Mouse (Mus musculus): ENCODE measurements around the gene Neurod1.

Gene Neurod1

DNA sequence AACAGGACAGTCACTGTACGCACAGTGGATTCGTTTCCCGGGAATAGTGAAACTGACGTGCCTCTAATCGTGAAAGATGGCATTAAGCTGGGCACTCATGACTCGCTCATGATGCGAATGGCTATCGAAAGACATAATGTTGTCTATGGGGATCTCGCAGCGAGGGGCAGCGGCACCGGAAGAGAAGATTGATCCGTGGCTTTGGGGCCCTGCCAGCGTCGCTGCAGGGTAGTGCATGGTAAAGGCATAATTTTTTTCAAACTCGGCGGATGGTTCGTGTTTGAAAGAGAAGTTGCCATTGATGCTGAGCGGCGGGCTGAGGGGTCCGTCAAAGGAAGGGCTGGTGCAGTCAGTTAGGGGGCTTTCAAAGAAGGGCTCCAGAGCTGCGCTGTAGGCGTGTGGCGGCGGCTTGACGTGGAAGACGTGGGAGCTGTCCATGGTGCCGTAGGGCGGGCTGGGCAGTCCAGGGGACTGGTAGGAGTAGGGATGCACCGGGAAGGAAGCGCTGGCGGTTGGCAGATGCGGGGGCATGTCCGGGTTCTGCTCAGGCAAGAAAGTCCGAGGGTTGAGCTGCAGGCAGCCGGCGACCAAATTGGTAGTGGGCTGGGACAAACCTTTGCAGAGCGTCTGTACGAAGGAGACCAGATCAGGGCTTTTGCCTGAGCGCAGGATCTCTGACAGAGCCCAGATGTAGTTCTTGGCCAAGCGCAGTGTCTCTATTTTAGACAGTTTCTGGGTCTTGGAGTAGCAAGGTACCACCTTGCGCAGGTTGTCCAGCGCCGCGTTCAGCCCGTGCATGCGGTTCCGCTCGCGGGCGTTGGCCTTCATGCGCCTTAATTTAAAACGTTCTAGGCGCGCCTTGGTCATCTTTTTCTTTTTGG, 2.4 kb downstream of the Neurod1 start:
- DNase-seq (ENCODE audit: low read depth, low spot score) = peak; percentile 19
- Histone ChIP-seq H3K27me3 (ENCODE audit: control insufficient read depth, insufficient read depth, low read length, poor library complexity, severe bottlenecking) (peaks cover 2% of the 10 kb centered on the region), H3K36me3 (ENCODE audit: control insufficient read depth, insufficient read depth, low read length, poor library complexity, severe bottlenecking) (no peaks in the 10 kb centered on the region)

DNA sequence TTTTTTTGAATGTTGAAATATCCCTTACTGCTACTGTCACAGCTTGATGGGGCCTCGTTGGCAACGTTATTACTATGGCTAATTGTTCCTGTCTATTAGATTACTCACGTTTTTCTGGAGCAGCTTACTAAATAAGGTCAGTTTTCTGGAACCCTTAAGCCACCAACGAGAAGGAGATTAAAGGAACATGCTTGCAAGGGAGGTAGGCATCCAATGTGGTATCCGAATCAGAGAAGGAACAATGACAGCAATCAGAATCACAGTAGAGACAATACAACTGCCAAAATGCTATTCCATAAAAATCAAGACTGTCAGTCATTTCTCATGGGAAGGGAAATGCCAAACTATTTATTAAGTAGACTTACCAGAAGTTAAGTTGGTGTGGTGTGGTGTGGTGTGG, 5.1 kb downstream of the Neurod1 start:
- no peaks in the 10 kb centered on the region; the same call in 1 of the 2 replicates for H3K27me3 ChIP-seq (ENCODE audit: control insufficient read depth, insufficient read depth, low read length, poor library complexity, severe bottlenecking)
- DNase-seq (ENCODE audit: low read depth, low spot score) = no peak
- H3K36me3 ChIP-seq (ENCODE audit: control insufficient read depth, insufficient read depth, low read length, poor library complexity, severe bottlenecking) = no peaks in the 10 kb centered on the region

DNA sequence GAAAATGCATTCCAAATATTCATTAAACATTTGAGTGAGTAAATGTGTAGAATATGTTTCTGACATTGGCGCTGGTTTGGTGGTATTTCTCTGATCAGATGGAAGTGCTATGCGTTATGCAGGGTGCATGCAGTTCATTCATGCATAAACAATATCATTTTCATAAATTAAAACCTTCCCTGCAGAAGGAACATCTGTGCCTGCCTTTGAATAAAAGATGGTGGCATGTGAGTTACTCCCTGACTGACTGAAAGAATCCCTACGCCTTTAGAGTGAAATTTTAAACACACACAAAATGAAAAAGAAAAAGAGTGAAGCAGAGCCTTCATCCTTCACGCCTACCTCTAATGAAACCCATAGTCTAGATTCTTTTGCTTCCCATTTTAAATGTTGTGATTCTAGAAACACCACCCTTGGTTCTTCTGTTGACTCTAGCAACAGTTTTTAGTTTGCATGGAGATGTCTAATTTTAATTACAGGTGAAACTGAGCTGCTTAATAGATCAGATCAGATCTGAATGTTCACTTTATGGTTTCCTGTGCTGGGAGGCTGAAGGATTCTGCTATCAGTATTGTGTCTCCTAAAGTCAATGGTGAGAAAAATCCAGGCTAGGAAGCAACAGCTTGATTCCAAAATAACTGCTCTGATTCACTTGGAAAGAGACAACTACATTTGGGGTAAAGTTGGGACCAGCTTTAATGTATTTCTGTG, 5.7 kb downstream of the Neurod1 start:
- Histone ChIP-seq H3K36me3 (ENCODE audit: control insufficient read depth, insufficient read depth, low read length, poor library complexity, severe bottlenecking) (no peaks in the 10 kb centered on the region), H3K27me3 (ENCODE audit: control insufficient read depth, insufficient read depth, low read length, poor library complexity, severe bottlenecking) (no peaks in the 10 kb centered on the region; the same call in 1 of the 2 replicates)
- DNase-seq (ENCODE audit: low read depth, low spot score) = no peak

DNA sequence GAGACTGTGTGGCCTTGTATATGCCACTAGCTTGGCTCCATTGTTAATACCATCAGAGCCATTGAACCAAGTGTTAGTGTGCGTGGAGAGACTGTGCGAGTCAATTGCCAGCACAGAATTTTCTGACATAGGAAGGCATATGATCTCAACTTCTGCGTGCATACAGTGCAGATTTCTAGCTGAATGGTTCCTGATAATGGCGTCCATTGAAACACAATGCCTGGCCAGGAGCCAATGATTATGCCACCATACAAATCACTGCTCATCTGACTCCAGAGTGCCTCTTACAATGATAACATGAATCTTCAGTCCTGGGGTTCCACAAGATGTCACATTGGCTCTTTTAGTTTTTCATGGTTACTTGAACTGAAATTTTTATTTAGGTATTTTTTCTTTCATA, 7.2 kb downstream of the Neurod1 start:
- DNase-seq (ENCODE audit: low read depth, low spot score) = no peak
- H3K27me3 ChIP-seq (ENCODE audit: control insufficient read depth, insufficient read depth, low read length, poor library complexity, severe bottlenecking) = no peaks in the 10 kb centered on the region
- H3K36me3 ChIP-seq (ENCODE audit: control insufficient read depth, insufficient read depth, low read length, poor library complexity, severe bottlenecking) = no peaks in the 10 kb centered on the region

DNA sequence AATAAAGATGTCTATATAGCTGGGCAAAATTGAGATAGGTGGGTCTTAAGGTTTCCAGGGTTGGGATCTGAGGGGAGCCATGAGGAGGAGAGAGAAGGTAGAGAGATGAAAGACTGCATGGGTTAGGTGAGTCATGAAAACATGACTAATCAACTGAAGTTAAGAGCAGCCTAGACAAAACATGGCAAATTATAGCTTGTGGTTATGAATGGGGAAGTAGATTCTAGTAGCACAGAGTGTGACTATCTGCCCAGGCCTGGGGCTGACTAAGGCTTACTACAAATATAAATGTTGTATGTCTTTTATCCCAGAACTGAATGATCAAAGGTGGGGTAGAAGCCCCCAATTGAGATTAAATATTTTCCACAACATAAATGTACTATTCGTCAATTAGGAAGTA, 9.4 kb downstream of the Neurod1 start:
- Histone ChIP-seq H3K36me3 (ENCODE audit: control insufficient read depth, insufficient read depth, low read length, poor library complexity, severe bottlenecking) (no peaks in the 10 kb centered on the region), H3K27me3 (ENCODE audit: control insufficient read depth, insufficient read depth, low read length, poor library complexity, severe bottlenecking) (no peaks in the 10 kb centered on the region)
- DNase-seq (ENCODE audit: low read depth, low spot score) = no peak

DNA sequence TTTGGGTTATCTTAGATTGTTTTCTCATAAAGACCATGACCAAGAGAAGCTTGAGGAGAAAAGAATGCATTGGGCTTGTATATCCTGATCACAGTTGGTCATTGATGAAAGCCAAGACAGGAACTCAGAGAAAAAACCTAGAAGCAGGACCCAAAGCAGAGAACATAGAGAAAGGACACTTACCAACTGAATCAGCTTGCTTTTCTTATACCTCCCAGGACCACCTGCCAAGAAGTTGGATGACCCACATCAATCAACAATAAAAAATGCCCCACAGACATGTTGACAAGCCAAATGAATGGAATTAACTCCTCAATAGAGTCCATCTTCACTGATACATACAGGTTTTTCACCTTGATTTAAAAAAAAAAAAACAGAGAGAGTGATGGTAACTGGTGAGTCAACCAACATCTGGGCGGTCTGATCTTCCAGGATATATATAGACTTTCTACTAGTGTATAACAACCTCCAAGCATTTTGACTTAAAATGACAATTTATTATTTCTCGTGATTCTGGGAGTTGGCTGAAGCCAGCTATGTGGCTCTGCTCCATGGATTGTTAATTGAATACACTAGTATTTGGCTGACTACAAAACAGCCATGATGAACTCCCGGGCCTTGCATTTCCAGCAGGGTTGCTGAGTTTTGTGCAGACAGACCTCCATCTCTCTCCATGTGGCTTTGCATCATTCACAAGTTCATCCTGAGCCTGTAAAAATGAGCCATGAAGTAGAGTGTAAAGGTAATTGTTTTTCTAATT, 12.5 kb downstream of the Neurod1 start:
- DNase-seq (ENCODE audit: low read depth, low spot score) = no peak
- Histone ChIP-seq H3K27me3 (ENCODE audit: control insufficient read depth, insufficient read depth, low read length, poor library complexity, severe bottlenecking) (no peaks in the 10 kb centered on the region), H3K36me3 (ENCODE audit: control insufficient read depth, insufficient read depth, low read length, poor library complexity, severe bottlenecking) (no peaks in the 10 kb centered on the region)

DNA sequence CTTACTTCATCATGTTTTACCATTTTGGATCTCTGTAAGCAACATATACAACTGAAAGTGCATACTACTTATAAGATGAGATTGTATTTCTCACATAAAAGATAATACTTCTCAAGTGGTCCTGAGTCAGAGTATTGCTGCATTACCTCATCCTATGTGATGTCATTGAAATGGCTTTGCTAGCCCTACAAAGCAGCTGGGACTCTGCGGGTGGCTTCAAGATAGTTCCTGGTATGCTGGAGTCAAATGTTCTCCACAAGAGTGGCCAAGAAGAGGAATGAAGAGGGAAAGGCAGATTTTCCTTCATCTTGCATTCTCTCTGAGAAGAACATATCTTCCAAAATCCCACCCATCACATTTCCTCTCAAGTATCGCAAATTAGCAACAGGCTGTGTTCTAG, 13.2 kb downstream of the Neurod1 start:
- Histone ChIP-seq H3K36me3 (ENCODE audit: control insufficient read depth, insufficient read depth, low read length, poor library complexity, severe bottlenecking) (no peaks in the 10 kb centered on the region), H3K27me3 (ENCODE audit: control insufficient read depth, insufficient read depth, low read length, poor library complexity, severe bottlenecking) (no peaks in the 10 kb centered on the region)
- DNase-seq (ENCODE audit: low read depth, low spot score) = no peak

DNA sequence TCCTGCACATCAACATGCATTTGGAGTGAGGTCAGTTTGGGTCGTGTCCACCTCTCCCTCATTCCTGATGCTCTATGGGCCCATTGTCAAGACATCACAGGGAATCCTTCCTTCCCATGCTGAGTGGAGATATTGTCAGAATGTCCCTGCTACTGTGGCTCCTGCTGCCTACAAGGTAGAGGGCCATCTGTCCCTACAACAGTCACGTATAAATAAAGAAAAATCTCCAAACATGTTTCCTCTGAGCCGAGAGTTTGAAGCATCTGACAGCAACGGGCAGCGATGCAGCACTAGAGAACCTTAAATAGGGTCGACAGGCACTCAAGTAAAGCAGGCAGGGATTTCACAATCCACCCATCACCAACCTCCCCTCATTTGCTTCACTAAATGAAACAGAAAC, 13.6 kb downstream of the Neurod1 start:
- Histone ChIP-seq H3K27me3 (ENCODE audit: control insufficient read depth, insufficient read depth, low read length, poor library complexity, severe bottlenecking) (no peaks in the 10 kb centered on the region), H3K36me3 (ENCODE audit: control insufficient read depth, insufficient read depth, low read length, poor library complexity, severe bottlenecking) (no peaks in the 10 kb centered on the region)
- DNase-seq (ENCODE audit: low read depth, low spot score) = no peak

DNA sequence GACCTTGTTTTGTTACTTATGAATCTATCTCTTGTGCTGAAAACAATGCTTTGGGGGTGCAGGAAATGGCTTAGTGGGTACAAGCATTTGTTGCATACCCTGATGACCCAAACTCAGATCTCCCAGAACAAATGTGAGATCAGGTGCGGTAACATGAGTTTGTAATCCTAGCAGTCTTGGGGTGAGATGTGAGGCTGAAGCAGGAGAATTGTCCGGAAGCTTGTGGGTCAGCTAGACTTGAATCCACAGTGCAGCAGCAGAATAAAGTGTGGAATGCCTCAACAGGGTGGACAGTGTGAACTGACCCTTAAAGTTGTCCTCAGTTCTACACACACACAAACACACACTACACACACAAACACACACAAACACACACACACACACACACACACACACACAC, 14.3 kb downstream of the Neurod1 start:
- Histone ChIP-seq H3K36me3 (ENCODE audit: control insufficient read depth, insufficient read depth, low read length, poor library complexity, severe bottlenecking) (no peaks in the 10 kb centered on the region), H3K27me3 (ENCODE audit: control insufficient read depth, insufficient read depth, low read length, poor library complexity, severe bottlenecking) (no peaks in the 10 kb centered on the region)
- no peak for DNase-seq (ENCODE audit: low read depth, low spot score)

DNA sequence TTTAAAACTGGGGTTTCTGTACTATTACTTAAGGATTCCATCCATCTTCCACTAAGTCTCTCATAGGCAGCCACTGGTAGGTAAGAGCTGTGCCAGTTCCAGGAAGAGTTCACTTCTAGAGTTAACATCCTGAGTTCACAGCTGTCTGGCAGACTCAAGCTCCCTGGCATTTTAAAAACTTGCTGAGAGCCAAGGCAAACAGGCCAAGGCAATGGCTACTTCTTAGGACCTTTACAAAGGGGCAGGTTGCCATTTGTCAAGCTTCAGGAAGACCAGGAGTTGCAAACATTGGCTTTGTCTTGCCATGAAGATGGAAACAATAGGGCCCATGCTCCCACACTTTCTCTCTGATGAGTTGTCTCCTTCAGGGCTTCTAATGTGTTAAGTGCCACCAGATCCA, 26.5 kb downstream of the Neurod1 start:
- Histone ChIP-seq H3K27me3 (ENCODE audit: control insufficient read depth, insufficient read depth, low read length, poor library complexity, severe bottlenecking) (peaks cover 2% of the 10 kb centered on the region; the same call in 1 of the 2 replicates), H3K36me3 (ENCODE audit: control insufficient read depth, insufficient read depth, low read length, poor library complexity, severe bottlenecking) (no peaks in the 10 kb centered on the region)
- no peak for DNase-seq (ENCODE audit: low read depth, low spot score)

DNA sequence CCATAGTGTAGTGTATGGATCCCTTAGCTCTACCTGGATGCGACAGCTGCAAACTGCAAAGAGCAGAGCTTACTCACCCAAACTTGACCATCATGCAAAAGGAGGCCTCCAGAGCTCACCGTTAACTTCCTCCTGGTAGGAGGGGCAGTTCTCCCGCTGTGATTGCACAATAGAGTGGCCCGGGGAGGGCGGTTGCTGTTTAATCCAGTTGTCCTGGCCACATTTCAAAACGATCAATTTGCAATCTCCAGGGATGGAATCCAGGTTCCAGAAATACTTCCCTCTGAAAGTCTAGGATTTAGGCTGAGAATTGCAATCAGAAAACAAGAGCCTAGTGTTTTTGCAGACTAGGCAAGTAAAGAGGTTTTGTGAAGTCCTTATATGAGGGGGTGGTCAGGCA, 26.9 kb downstream of the Neurod1 start:
- DNase-seq (ENCODE audit: low read depth, low spot score) = no peak
- Histone ChIP-seq H3K36me3 (ENCODE audit: control insufficient read depth, insufficient read depth, low read length, poor library complexity, severe bottlenecking) (no peaks in the 10 kb centered on the region), H3K27me3 (ENCODE audit: control insufficient read depth, insufficient read depth, low read length, poor library complexity, severe bottlenecking) (peaks cover 2% of the 10 kb centered on the region; the same call in 1 of the 2 replicates)

DNA sequence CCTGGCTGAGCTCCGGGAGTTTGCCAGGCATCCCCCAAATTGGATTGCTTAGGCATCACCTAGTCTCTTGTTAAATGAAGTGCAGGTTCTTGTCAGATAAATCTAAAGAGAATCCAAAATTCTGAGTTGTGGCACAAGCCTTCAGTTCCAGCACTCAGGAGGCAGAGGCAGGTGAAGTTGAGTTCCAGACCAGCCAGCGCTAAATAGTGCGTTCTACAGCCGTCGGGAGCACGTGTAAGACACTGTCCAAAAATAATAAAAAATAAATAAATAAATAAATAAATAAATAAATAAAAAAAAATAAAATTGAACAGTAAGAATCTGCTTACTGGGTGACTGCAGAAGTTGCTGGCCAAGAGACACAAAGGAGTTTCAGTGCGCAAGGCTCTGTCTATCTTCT, 27.4 kb downstream of the Neurod1 start:
- Histone ChIP-seq H3K27me3 (ENCODE audit: control insufficient read depth, insufficient read depth, low read length, poor library complexity, severe bottlenecking) (peaks cover 2% of the 10 kb centered on the region; the same call in 1 of the 2 replicates), H3K36me3 (ENCODE audit: control insufficient read depth, insufficient read depth, low read length, poor library complexity, severe bottlenecking) (no peaks in the 10 kb centered on the region)
- no peak for DNase-seq (ENCODE audit: low read depth, low spot score)

DNA sequence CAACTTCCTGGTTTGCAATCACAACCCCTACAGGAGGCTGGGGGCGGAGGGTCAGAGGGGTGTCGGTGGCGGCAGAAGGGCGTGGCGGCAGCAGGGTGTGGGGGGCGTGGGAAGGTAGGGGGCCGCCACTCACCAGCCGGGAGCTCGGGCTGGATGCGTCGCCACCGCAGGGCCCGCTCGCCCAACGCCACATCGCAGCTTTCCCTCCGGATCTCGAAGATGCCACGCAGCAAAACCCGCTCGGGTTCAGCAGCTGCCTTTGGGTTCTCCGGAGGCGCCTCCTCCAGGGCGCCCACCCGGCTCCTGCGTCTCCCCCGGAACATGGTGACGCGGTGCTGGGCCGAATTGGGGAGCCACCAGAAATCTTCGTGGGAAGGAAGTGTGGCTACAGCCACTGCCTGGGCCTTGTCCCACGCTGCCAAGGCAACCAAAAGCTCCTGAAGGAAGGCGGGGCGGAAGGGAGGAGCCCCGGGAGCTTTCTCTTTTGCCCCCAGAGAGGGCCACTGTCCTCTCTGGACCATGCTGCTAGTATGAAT, 27.9 kb downstream of the Neurod1 start:
- no peaks in the 10 kb centered on the region for H3K36me3 ChIP-seq (ENCODE audit: control insufficient read depth, insufficient read depth, low read length, poor library complexity, severe bottlenecking)
- no peak for DNase-seq (ENCODE audit: low read depth, low spot score)
- H3K27me3 ChIP-seq (ENCODE audit: control insufficient read depth, insufficient read depth, low read length, poor library complexity, severe bottlenecking) = peaks cover 2% of the 10 kb centered on the region; the same call in 1 of the 2 replicates

DNA sequence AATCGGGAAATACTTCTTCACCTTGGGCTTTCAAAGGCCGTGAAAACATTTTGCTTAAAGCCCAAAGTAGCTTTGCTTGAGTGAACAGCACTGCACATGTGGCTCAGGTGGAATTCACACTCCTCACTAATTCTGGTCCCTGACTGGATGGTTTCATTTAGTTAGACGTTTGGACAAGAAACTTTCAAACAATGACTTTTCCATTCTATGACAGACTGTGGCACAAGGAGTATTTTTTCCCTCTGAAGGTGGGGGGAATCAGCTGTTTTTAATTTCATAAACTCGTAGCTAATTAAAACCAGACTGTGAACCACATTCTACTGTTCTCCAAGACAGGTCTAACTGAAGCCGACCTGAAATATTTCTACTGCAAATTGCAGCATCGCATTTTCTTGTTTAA, 28.5 kb downstream of the Neurod1 start:
- DNase-seq (ENCODE audit: low read depth, low spot score) = no peak
- peaks cover 2% of the 10 kb centered on the region; the same call in 1 of the 2 replicates for H3K27me3 ChIP-seq (ENCODE audit: control insufficient read depth, insufficient read depth, low read length, poor library complexity, severe bottlenecking)
- H3K36me3 ChIP-seq (ENCODE audit: control insufficient read depth, insufficient read depth, low read length, poor library complexity, severe bottlenecking) = no peaks in the 10 kb centered on the region

Measured in splenic B cell, adult 2 months (primary cell).